Mouse (Mus musculus) embryonic fibroblast, embryonic 13.5 days (primary cell): ENCODE results near the gene Atxn7l2.

ENCODE experiments used
- CTCF ChIP-seq: IDR thresholded peaks from 2 replicates; pipeline ENCODE4 v1.5.1; 2011; ENCODE audit warnings: mild to moderate bottlenecking, control low read depth, low read length, moderate library complexity, borderline replicate concordance; ENCODE audit not compliant: insufficient read depth
- POLR2A ChIP-seq: IDR thresholded peaks from 2 replicates; pipeline ENCODE4 v1.6.1; 2011; ENCODE audit warnings: low read depth, mild to moderate bottlenecking, control low read depth, low read length, moderate library complexity

GRCm38 (mm10) chr3:108186098-108187047 lies 24.4 kb downstream of the Atxn7l2 start, which contains the start of gene Amigo1:
- TF ChIP-seq POLR2A (peak; percentile 35; the same call in 1 of the 2 replicates), CTCF (no peak)
